Comparison of ENCODE assay signal across 21 mouse cellular contexts in the genomic region with DNA sequence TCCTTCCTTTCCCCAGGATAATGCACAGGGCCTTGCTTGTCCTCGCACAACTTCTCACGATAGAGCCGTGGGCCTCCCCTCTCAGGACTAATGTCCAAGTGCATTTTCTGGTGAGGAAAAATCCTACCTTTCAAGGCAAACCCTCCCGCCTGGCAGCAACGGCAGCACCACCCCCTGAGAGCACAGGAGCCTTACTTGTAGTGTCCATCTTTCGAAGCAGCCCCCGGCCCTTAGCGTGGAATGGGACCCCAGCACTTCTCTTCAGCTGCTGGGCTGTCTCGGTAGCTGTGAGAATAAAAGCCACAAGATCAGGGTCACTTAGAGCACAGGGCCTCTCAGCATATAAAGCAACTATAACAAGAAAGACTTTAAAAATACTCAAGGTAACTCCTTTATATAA.
"Had no signal": no experiment of that assay in that cellular context is flagged by ENCODE, and none has a peak within 500 bp of the region (broad histone marks: within the 10 kb centered on the region; RNA-seq: fewer than 3 reads in every experiment).

No protein-coding gene starts in this region.

- H3K9ac ChIP-seq: limb, embryonic 13.5 days; liver, embryonic 12.5 days; liver, embryonic 15.5 days; lung, embryonic 15.5 days; midbrain, embryonic 12.5 days; midbrain, embryonic 15.5 days; neural tube, embryonic 13.5 days had no signal

- H3K27me3 ChIP-seq: limb, embryonic 13.5 days; liver, embryonic 12.5 days; liver, embryonic 15.5 days; lung, embryonic 15.5 days; midbrain, embryonic 12.5 days; midbrain, embryonic 15.5 days; neural tube, embryonic 13.5 days had no signal

- DNase-seq: kidney, adult 18-20 months; kidney, adult 9 months; kidney, postnatal 14 days; kidney, postnatal 4 days; left cerebral cortex, postnatal 4 days; liver; lung, adult 18-20 months; lung, postnatal 14 days; lung, postnatal 4 days; retina, postnatal 1 day; thymus, adult 18-20 months; thymus, postnatal 36 days had no signal

- H3K9me3 ChIP-seq: limb, embryonic 13.5 days; liver, embryonic 12.5 days; liver, embryonic 15.5 days; lung, embryonic 15.5 days; midbrain, embryonic 12.5 days; midbrain, embryonic 15.5 days; neural tube, embryonic 13.5 days had no signal

- H3K4me1 ChIP-seq: limb, embryonic 13.5 days; liver, embryonic 12.5 days; liver, embryonic 15.5 days; lung, embryonic 15.5 days; midbrain, embryonic 12.5 days; midbrain, embryonic 15.5 days; neural tube, embryonic 13.5 days had no signal

- ATAC-seq: liver, embryonic 12.5 days; midbrain, embryonic 15.5 days had no signal

- H3K4me3 ChIP-seq: limb, embryonic 13.5 days; liver, embryonic 12.5 days; liver, embryonic 15.5 days; lung, embryonic 15.5 days; midbrain, embryonic 12.5 days; midbrain, embryonic 15.5 days; myocyte; neural tube, embryonic 13.5 days had no signal

- H3K4me2 ChIP-seq: limb, embryonic 13.5 days; liver, embryonic 12.5 days; liver, embryonic 15.5 days; lung, embryonic 15.5 days; midbrain, embryonic 12.5 days; midbrain, embryonic 15.5 days; neural tube, embryonic 13.5 days had no signal

- H3K27ac ChIP-seq: limb, embryonic 13.5 days; liver, embryonic 12.5 days; liver, embryonic 15.5 days; lung, embryonic 15.5 days; midbrain, embryonic 12.5 days; midbrain, embryonic 15.5 days; neural tube, embryonic 13.5 days; stomach, postnatal 0 days had no signal
